Mouse (Mus musculus) megakaryocyte progenitor cell, adult 5-6 weeks (primary cell): ENCODE data around the gene Caskin1. TPM values are rescaled to one million over a fixed set of nuclear protein-coding genes. Genes with fewer than 3 reads are reported as not detected.

Source experiments
- ATAC-seq: replicated peaks from 2 replicates; pipeline ENCODE4 v1.8.0; 2016; ENCODE audit warnings: mild to moderate bottlenecking, moderate TSS enrichment, inconsistent platforms; ENCODE audit not compliant: poor library complexity
- total RNA-seq, 2 experiments: library from RNA; stranded (forward) in 1 of 2; stranded (reverse) in 1 of 2; fragments of 157-497, 149-512 nt in 1 of 2; fragments of 200-1000 nt in 1 of 2; gene quantifications; 2 replicates each; pipeline versions ENCODE4 v1.2.3 to v1.2.4; 2015 to 2017

Gene Caskin1
- total RNA-seq, 2 experiments from 2014 or later: not detected

- ATAC-seq: no peak
These were observed 2.0 kb downstream of the Caskin1 start for GRCm38 (mm10) chr17:24490399-24490798.

DNA sequence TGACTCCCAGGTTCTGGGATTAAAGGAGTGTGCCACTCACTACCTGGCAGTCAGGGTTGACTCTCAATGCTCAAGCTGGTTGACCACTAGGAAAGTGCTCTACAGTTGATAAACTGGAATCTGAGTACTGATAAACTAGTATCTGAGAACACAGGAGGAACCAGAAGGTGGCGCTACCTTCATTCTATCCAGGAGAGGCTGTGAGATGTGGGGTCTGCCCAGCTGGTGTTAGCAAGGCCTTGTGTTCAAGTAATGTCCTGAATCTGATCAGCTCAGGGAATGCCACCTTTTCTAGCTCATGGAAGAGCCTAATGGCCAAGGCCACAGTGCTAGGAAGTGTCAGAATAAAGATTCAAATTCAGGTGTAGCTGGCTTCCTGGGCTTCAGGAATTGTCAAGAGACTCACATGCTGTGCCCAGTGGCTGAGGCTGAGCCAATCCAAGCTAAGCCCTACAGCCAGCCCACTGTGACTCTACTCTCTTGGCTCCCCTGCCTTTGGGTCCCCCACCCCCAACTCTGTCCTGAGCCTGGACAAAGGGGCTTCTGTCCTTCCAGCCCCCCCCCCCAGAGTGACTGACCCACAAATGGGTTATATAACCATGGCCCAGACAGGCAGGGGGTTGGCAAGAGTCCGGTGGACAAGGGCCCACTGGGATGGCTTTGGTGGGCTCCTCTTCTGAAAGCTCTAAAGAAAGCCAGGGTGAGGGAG, 6.4 kb downstream of the Caskin1 start:
- peak; percentile 85 for ATAC-seq

DNA sequence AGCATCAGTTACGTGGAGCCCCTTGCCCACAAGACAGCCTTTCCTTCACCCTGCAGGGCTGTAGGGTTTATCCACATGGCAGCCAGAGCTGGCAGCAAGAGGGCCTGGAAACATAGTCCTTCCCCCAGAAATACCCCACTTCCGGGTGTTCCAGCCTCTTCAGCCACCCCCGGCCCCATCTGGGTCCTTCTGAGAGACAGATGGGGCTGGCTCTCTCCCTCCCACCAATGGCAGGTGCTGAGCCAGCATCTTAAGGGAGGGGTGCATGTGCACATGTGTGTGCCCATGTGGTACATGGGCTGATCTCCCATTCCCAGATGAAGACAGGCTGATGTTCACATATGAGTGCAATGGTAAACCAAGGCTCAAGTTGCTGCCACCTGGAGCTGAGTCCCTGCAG, 7.0 kb downstream of the Caskin1 start:
- ATAC-seq: no peak

DNA sequence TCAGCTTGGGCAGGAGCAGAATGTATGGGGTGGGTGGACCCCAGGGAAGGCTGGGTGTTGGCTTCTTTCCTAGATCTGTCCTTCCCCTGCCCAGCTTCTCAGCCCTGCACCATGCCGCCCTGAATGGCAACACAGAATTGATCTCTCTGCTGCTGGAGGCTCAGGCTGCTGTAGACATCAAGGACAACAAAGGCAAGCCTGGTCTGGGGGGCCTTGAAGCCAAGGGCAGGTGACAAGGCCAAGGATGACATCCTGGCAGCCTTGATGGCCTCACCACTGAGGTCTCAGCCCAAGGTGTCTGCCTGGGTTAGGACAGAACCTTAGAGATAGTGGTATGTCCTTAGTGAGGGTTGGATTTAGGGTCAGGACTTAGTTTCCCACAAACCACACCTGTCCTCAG, 7.6 kb downstream of the Caskin1 start:
- no peak for ATAC-seq

- ATAC-seq: peak; percentile 59
These were observed 13.8 kb downstream of the Caskin1 start for GRCm38 (mm10) chr17:24502208-24502607.

- ATAC-seq: no peak
These were observed 15.7 kb downstream of the Caskin1 start for GRCm38 (mm10) chr17:24504085-24504484.

GRCm38 (mm10) chr17:24505286-24505955, 17.0 kb downstream of the Caskin1 start:
- ATAC-seq: no peak

DNA sequence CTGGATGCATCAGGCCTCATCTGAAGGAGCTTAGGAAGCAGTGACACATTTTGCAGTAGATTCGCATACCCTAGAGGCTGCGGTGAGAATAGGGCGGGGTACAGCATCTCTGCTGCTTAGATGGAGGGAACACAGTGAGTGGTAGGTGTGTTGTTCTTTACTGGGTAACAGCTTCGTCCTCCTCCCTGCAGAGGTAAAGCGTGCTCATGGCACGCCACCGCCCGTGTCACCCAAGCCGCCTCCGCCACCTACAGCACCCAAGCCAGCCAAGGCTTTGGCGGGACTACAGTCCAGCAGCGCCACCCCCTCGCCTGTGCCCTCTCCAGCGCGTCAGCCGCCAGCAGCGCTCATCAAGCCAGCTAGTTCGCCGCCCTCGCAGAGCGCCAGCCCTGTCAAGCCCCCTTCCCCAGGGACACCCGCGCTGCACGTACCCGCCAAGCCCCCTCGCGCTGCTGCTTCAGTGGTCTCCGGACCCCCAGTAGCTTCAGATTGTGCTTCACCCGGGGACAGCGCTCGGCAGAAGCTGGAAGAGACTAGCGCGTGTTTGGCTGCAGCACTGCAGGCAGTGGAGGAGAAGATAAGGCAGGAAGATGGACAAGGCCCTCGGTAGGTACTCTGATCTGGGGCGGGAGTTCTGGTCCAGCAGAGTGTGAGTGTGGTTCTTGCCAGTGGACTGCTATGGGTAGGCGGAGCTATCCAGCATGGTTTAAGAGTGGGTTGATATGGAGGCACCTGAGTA, 18.1 kb downstream of the Caskin1 start:
- 0 out of 2 replicates have a peak, but pooled peaks have one; percentile 18 for ATAC-seq

DNA sequence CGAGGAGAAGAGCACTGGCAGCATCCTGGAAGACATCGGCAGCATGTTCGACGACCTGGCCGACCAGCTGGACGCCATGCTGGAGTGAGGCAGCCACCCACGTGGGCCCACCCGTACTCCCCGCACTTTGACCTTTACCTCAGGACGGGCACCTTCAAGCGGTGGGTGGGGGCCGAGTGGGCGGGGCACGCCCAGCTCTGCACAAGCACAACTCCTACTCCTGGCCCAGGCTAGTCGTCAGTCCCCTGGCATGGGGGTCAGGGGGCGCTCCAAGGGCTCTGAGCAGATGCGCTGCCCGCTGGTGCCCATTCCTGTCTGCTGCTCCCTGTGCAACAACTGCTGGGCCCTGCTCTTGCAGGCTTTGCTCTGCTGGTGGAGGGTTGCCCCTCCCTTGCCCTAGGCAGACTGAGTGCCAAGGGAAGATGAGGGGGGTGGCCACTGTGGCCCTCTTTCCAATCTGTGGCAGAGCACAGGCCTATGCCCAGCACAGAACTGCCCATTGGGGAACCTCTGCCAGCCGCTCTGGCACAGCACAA, 18.8 kb downstream of the Caskin1 start:
- no peak for ATAC-seq

DNA sequence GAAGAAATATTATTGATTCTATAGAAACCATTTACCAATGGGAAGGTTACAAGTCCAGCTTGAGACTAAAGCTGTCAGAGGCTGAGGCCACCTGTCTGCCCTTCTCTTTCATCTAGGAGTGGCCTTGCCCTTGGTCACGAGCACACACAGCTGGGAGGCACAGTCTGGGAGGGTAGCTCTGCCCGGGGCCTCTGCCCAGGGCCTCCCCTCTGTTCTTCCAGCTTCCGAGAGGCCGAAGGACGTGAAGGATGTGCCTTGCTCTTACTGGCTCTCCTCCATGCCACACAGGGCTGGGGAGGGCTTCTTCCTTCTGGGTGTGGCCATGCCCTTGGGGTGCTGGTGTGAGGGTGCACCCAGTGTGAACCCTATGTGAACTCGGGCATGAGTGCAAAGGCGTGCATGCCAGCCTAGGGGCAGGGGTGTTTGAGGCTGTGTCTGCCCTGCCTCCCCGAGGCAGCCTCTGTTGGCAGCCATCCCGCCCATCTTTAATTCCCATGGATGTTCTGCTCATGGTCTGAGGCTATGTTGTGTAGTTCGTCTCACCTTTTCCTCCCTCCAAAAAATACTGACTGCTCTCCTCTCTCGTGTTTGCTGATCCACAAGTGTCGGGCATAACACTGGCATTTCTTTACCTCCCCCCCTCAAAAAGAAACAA, 19.5 kb downstream of the Caskin1 start:
- no peak for ATAC-seq

DNA sequence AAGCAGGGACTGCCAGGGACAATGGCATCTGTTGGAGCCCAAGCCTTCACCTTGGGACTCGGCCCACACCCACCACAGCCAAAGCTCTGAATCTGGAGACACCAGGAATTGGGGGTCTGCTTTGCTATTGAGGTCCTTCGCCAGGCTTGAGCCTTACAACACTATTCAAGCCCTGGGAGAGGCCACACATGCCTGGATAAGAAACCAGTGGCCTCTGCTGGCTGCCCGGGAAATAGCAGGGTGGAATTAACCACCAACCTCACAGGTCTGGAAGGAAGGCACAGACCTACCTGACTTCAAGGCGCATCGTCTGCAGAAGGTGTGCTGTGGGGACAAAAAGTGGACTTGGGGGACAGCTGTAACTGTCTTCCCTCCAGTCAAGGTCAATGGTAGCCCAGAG, 25.2 kb downstream of the Caskin1 start:
- peak; percentile 73 for ATAC-seq

- 0 out of 2 replicates have a peak, but pooled peaks have one; percentile 4 for ATAC-seq
These were observed 26.2 kb downstream of the Caskin1 start for GRCm38 (mm10) chr17:24514270-24515257.

- ATAC-seq: no peak
These were observed 32.0 kb downstream of the Caskin1 start for GRCm38 (mm10) chr17:24520450-24520849.

DNA sequence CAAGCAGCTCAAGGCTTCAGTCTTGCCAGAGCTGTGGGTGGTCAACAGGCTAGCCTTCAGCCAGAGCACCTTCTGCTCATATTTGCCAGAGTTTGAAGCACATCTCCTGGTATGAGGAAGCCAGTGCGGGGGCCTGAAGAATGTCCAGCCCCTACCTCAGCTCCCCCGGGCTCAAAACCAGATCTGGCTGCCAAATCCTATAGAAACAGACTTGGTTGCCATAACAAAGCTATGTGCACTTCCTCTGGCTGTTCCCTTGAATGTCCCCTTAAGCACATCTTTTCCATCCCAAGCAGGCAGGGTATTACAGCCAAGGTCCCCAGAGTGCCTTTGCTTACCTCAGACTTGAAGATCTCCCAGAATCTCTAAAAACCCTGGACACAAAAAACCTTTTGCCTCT, 36.3 kb downstream of the Caskin1 start:
- no peak for ATAC-seq

DNA sequence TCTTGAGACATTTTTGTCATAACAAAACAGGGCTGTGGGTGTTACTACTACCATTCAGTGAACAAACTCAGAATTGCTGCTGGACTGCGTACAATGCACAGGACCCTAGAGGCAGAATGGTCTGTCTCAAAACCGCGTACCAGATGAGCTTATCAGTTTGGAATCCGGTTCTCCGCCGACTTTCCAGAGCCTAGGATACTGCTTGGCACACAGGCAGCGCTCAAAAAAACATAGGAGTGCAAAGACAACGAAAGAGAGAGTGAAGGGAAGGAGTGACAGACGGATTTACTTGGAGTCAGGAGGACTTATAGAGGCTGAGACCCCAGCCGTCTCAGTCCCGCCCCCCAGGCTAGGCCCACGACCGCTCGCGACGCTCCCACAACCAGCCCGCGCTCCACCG, 38.9 kb downstream of the Caskin1 start:
- ATAC-seq: no peak

DNA sequence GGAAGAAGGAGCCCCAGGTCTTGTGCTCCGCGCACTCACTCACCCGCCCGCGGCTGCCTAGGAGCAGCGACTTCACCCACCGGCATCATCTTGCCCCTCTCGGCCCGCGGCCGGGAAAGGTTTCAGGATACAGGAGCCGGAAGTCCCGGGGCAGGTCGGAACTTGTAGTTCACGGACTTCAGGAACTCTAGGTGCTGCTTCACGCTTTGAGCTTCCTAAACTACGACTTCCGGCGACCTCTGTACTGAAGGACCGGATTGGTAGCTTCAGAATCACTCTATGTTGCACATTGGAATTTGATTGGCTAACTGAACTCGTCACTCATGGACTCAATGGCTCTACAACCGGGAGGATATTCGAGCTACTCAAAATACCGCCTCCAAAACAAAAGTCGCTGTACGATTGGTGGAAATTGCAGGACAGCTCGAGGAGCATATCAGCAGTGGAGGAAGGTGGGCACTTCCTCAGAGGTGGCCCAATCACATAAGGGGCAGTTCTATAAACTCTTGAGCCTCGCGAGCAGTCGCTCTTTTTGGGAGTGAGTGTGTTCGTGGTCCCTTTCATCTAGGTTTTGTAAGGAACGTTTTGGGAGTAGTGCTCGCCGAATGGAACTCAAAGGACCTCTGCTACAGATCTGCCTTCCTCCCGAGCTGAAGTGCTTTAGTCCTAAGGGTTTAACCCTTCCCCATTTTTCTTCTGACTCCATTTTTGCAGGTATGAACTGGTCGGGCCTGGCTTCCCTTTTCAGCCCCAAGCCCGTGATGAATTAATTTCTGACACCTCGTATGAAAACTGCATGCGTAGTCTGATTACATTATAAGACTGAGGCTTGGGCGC, 39.5 kb downstream of the Caskin1 start, which contains the start of gene Traf7:
Gene Traf7 (minus strand): TSS at position 216 of the 837 bp plus-strand sequence.
- ATAC-seq: peak; percentile 87

DNA sequence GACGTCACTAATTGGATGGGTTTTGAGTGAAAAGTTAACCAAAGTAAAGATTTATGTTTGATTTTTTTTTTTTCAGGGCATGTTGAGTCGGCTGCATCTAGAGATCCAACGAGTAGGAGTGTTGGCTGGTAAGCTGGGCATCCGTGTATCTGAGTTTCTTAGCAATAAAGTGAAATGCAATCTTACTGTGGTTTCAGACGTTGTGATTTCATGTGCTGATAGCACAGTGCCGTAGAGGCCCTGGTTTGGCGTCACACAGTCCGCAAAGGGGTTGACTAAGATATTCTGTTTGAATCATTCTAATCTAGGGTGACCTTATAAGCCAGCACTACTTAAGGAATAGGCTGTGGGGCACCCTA, 40.1 kb downstream of the Caskin1 start:
- ATAC-seq: no peak

DNA sequence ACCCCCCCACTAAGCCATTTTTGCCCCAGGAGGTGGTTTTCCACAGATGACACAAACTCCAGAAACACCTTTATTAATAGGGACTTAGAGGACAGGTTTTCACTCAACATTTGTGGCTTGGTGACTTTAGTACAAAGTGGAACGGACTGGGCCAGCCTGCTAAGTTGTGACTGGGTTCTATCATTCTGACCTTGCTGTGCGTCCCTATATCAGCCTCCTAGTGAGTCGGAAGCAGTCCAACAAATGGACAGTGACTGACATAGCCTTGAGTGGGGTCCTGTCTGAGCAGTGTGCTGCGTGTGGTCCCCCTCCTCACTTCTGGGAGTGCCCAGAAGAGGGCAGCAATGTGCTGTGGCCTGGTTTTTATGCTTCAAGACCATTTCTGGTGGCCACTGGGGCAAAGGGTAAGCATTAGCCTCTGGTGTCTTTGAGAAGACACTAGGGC, 40.6 kb downstream of the Caskin1 start:
- ATAC-seq: no peak

DNA sequence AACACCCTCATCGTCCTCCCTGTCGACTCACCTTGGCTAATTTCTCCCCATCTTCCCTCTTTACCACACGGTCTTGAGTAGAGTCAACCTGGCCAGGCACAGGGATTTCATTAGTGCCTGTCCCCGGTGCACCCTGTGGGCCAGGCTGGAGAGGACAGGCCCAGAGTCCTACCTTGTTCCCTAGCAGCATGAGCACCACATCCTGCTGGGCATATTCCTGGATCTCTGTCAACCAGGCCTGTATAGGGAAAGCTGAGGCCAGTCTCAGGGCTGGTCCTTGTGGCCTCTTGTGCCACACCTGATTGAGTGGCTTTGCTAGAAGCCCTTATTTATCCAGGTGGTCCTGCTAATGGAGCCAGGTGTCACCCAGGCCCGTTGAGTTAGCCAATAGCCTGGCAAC, 41.5 kb downstream of the Caskin1 start:
- no peak for ATAC-seq
